Mouse (Mus musculus): ENCODE results near the gene a.

DNA sequence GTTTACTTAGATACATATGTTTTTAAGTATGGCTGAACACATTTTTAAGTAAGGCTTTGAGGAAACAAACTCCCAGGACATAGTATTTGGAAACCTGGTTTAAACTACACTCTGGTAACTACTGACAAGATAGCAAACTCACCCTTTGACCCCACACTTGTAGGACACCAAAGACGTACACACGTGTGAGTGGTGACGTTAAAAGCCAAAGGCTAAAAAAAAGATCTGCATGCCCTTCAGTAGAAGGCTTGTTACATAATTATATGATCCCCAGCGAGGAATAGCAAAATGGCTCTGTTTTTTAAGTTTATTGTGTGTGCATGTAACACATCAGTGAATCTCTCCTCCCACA lies 289.0 kb downstream of the a start:
- TF ChIP-seq CTCF (IDR thresholded peaks at IDR 0.05; ENCODE audit: control insufficient read depth, insufficient read depth, insufficient read length) (no peak), USF1 (IDR thresholded peaks at IDR 0.05; ENCODE audit: low read depth) (no peak), MAX (IDR thresholded peaks at IDR 0.05) (no peak), MYOD1 (IDR thresholded peaks at IDR 0.05; ENCODE audit: control insufficient read depth, insufficient read length, low read depth) (no peak), MYOG (IDR thresholded peaks at IDR 0.05; ENCODE audit: control insufficient read depth, extremely low read depth, insufficient read length) (no peak)
